23 mouse cellular contexts compared by ENCODE assay signal in genomic region chr5:113541196-113541595, GRCm38 (mm10). TPM values are rescaled to one million over a fixed set of nuclear protein-coding genes. Genes with fewer than 3 reads are reported as not detected.
DNase-seq lines count a peak whose midpoint lies in the region; ATAC-seq and TF ChIP-seq lines count a peak whose summit lies in the region.
"Had no signal": no experiment of that assay in that cellular context is flagged by ENCODE, and none has a peak within 500 bp of the region (broad histone marks: within the 10 kb centered on the region; RNA-seq: fewer than 3 reads in every experiment).

No protein-coding gene starts in this region.

- no peaks in the 10 kb centered on the region for H3K36me3 ChIP-seq in forebrain, embryonic 12.5 days (replicated peaks)
- H3K36me3 ChIP-seq in forebrain, embryonic 14.5 days (ENCODE audit: control insufficient read depth, insufficient read depth, low read length): no peaks in the 10 kb centered on the region
- H3K36me3 ChIP-seq in neural tube, embryonic 13.5 days: no peaks in the 10 kb centered on the region
- H3K36me3 ChIP-seq: embryonic facial prominence, embryonic 13.5 days; forebrain, embryonic 15.5 days; G1E; hindbrain, embryonic 15.5 days; midbrain, embryonic 12.5 days; neural tube, embryonic 15.5 days had no signal

- peaks cover 16% of the 10 kb centered on the region; the same call in 1 of the 2 replicates for H3K27me3 ChIP-seq in forebrain, embryonic 12.5 days
- no peaks in the 10 kb centered on the region for H3K27me3 ChIP-seq in forebrain, embryonic 14.5 days (replicated peaks; ENCODE audit: control insufficient read depth, insufficient read depth, low read length)
- H3K27me3 ChIP-seq in neural tube, embryonic 13.5 days: peaks cover 4% of the 10 kb centered on the region; the same call in 1 of the 2 replicates
- H3K27me3 ChIP-seq: forebrain, embryonic 15.5 days; hindbrain, embryonic 15.5 days; neural tube, embryonic 15.5 days had no signal

- WGBS in forebrain, embryonic 12.5 days: 63% methylated on average over 5 of the region's 5 CpGs
- WGBS in forebrain, embryonic 14.5 days: 59% methylated on average over 5 of the region's 5 CpGs
- WGBS in neural tube, embryonic 13.5 days: 42% methylated on average over 5 of the region's 5 CpGs

- no peak overlapping the region for H3K4me3 ChIP-seq in forebrain, embryonic 12.5 days (replicated peaks)
- H3K4me3 ChIP-seq in forebrain, embryonic 14.5 days (ENCODE audit: low read depth, low read length): no peak overlapping the region
- H3K4me3 ChIP-seq in neural tube, embryonic 13.5 days: no peak overlapping the region
- H3K4me3 ChIP-seq in embryonic fibroblast, embryonic 13.5 days (ENCODE audit: insufficient read depth, low read length): no peak overlapping the region
- H3K4me3 ChIP-seq: embryonic facial prominence, embryonic 13.5 days; forebrain, embryonic 15.5 days; heart, adult 2 months; hindbrain, embryonic 15.5 days; midbrain, embryonic 12.5 days; neural tube, embryonic 15.5 days had no signal

- ATAC-seq in forebrain, embryonic 12.5 days (ENCODE audit: low FRiP score): no peak
- no peak for ATAC-seq in forebrain, embryonic 14.5 days
- ATAC-seq in neural tube, embryonic 13.5 days (ENCODE audit: low read depth): no peak
- ATAC-seq: forebrain, embryonic 15.5 days; lung, postnatal 0 days had no signal

- H3K4me1 ChIP-seq in forebrain, embryonic 12.5 days: peaks cover 65% of the 10 kb centered on the region
- H3K4me1 ChIP-seq in forebrain, embryonic 14.5 days (ENCODE audit: control insufficient read depth, insufficient read depth, low read length): peaks cover 37% of the 10 kb centered on the region
- peaks cover 68% of the 10 kb centered on the region for H3K4me1 ChIP-seq in neural tube, embryonic 13.5 days (replicated peaks)
- no peaks in the 10 kb centered on the region for H3K4me1 ChIP-seq in embryonic fibroblast, embryonic 13.5 days (ENCODE audit: control insufficient read depth, insufficient read depth, low read length)

- H3K9me3 ChIP-seq in forebrain, embryonic 12.5 days: no peaks in the 10 kb centered on the region
- H3K9me3 ChIP-seq in forebrain, embryonic 14.5 days (replicated peaks; ENCODE audit: control insufficient read depth, low read length): no peaks in the 10 kb centered on the region
- no peaks in the 10 kb centered on the region for H3K9me3 ChIP-seq in neural tube, embryonic 13.5 days
- H3K9me3 ChIP-seq: embryonic facial prominence, embryonic 13.5 days; forebrain, embryonic 15.5 days; hindbrain, embryonic 15.5 days; midbrain, embryonic 12.5 days; neural tube, embryonic 15.5 days had no signal

- H3K27ac ChIP-seq in forebrain, embryonic 12.5 days: 0 out of 2 replicates have a peak overlapping the region, but pooled peaks have one; percentile 19
- H3K27ac ChIP-seq in forebrain, embryonic 14.5 days (ENCODE audit: low read depth, low read length): no peak overlapping the region
- peak overlapping the region; percentile 42 for H3K27ac ChIP-seq in neural tube, embryonic 13.5 days (replicated peaks)
- H3K27ac ChIP-seq in embryonic fibroblast, embryonic 13.5 days (ENCODE audit: insufficient read depth, low read length): peak overlapping the region; percentile 5; the same call in 1 of the 2 replicates
- H3K27ac ChIP-seq: embryonic facial prominence, embryonic 13.5 days; forebrain, embryonic 15.5 days; heart, adult 2 months; hindbrain, embryonic 15.5 days; midbrain, embryonic 12.5 days; neural tube, embryonic 15.5 days had no signal

- TF ChIP-seq CTCF in embryonic fibroblast, embryonic 13.5 days (IDR thresholded peaks at IDR 0.05; ENCODE audit: borderline replicate concordance, insufficient read depth, low read length): no peak

- H3K9ac ChIP-seq in forebrain, embryonic 12.5 days: no peak overlapping the region
- no peak overlapping the region for H3K9ac ChIP-seq in forebrain, embryonic 14.5 days (ENCODE audit: low read length)
- H3K9ac ChIP-seq in neural tube, embryonic 13.5 days: no peak overlapping the region
- H3K9ac ChIP-seq: embryonic facial prominence, embryonic 13.5 days; forebrain, embryonic 15.5 days; hindbrain, embryonic 15.5 days; midbrain, embryonic 12.5 days; neural tube, embryonic 15.5 days had no signal

- no peak overlapping the region for H3K4me2 ChIP-seq in forebrain, embryonic 12.5 days
- no peak overlapping the region for H3K4me2 ChIP-seq in forebrain, embryonic 14.5 days (ENCODE audit: low read length)
- H3K4me2 ChIP-seq in neural tube, embryonic 13.5 days: no peak overlapping the region
- H3K4me2 ChIP-seq: embryonic facial prominence, embryonic 13.5 days; forebrain, embryonic 15.5 days; hindbrain, embryonic 15.5 days; midbrain, embryonic 12.5 days; neural tube, embryonic 15.5 days had no signal

- DNase-seq in forebrain, embryonic 14.5 days (ENCODE audit: low spot score): no peak
- no peak for DNase-seq in neural tube, embryonic 10.5 days (ENCODE audit: extremely low spot score, low spot score)
- DNase-seq in natural killer cell, adult 2 months (ENCODE audit: low spot score in 2 of 2): no peak
- no peak for DNase-seq in embryo, embryonic 9.5 days (ENCODE audit: extremely low spot score)
- DNase-seq: adrenal gland, postnatal 25 days; cerebellum, adult 11 months; cerebellum, postnatal 10 days; gastrocnemius, postnatal 36 days; heart, adult 2 months; kidney, adult 2 months; kidney, postnatal 10 days; left cerebral cortex, postnatal 4 days; right cerebral cortex, postnatal 14 days had no signal

- TF ChIP-seq POLR2A in embryonic fibroblast, embryonic 13.5 days (IDR thresholded peaks at IDR 0.05; ENCODE audit: low read depth, low read length): no peak

RNA-seq across cellular contexts. Expression of gene Wscd2, which starts 51.1 kb away (rescaled TPM):
- 8.4 and 8.7 TPM in 2 replicates for polyA plus RNA-seq in forebrain, embryonic 12.5 days (2016; fragmentation: Nextera tagmentation; extraction: Ambion mirVana)
- polyA plus RNA-seq in forebrain, embryonic 14.5 days (2014; fragmentation: Nextera tagmentation; extraction: Ambion mirVana): 3.4 and 5.3 TPM in 2 replicates
- polyA plus RNA-seq in neural tube, embryonic 13.5 days (2015; fragmentation: Nextera tagmentation; extraction: Ambion mirVana): 16.3 and 16.5 TPM in 2 replicates
- polyA plus RNA-seq in embryonic fibroblast, embryonic 13.5 days (2011; ENCODE audit: insufficient read length, low read depth, missing spikeins): 1.4 and 4.1 TPM in 2 replicates
- polyA plus RNA-seq: G1E had no signal
